Mouse (Mus musculus): ENCODE measurements around the gene Cutal. TPM values are rescaled to one million over a fixed set of nuclear protein-coding genes. Genes with fewer than 3 reads are reported as not detected.

Cutal gene
- polyA plus RNA-seq, 1 experiment from 2014 or later = 0.06 TPM

- no peak for DNase-seq (ENCODE audit: low spot score)
- H3K4me3 ChIP-seq = no peak overlapping the region
- 83% methylated on average over 17 of the region's 17 CpGs for WGBS
- H3K4me1 ChIP-seq = 0 out of 2 replicates have a peak, but pooled peaks cover 9% of the 10 kb centered on the region
- H3K9me3 ChIP-seq (replicated peaks) = no peaks in the 10 kb centered on the region
- no peak overlapping the region for H3K27ac ChIP-seq
- no peaks in the 10 kb centered on the region for H3K36me3 ChIP-seq
- H3K27me3 ChIP-seq (ENCODE audit: low read depth, poor library complexity, severe bottlenecking) = peaks cover 8% of the 10 kb centered on the region
Measured at GRCm38 (mm10) chr2:34896821-34897460, 22.7 kb downstream of the Cutal start.

GRCm38 (mm10) chr2:34897820-34898219 lies 23.6 kb downstream of the Cutal start:
- DNase-seq (ENCODE audit: low spot score) = peak; percentile 43
- no peak overlapping the region for H3K27ac ChIP-seq
- WGBS = 24% methylated on average over 10 of the region's 10 CpGs
- H3K4me1 ChIP-seq = 0 out of 2 replicates have a peak, but pooled peaks cover 9% of the 10 kb centered on the region
- H3K9me3 ChIP-seq (replicated peaks) = no peaks in the 10 kb centered on the region
- H3K36me3 ChIP-seq = no peaks in the 10 kb centered on the region
- peaks cover 8% of the 10 kb centered on the region for H3K27me3 ChIP-seq (ENCODE audit: low read depth, poor library complexity, severe bottlenecking)
- no peak overlapping the region for H3K4me3 ChIP-seq

- 82% methylated on average over 11 of the region's 11 CpGs for WGBS
- H3K4me1 ChIP-seq = peaks cover 18% of the 10 kb centered on the region
- peaks cover 8% of the 10 kb centered on the region for H3K27me3 ChIP-seq (ENCODE audit: low read depth, poor library complexity, severe bottlenecking)
- H3K27ac ChIP-seq = no peak overlapping the region
- H3K4me3 ChIP-seq = no peak overlapping the region
- DNase-seq (ENCODE audit: low spot score) = no peak
- H3K36me3 ChIP-seq = no peaks in the 10 kb centered on the region
- no peaks in the 10 kb centered on the region for H3K9me3 ChIP-seq (replicated peaks)
Measured at GRCm38 (mm10) chr2:34899682-34900081, 25.5 kb downstream of the Cutal start.

- 78% methylated on average over 1 of the region's 1 CpGs for WGBS
- H3K4me3 ChIP-seq = no peak overlapping the region
- peaks cover 8% of the 10 kb centered on the region for H3K27me3 ChIP-seq (ENCODE audit: low read depth, poor library complexity, severe bottlenecking)
- no peak for DNase-seq (ENCODE audit: low spot score)
- no peaks in the 10 kb centered on the region for H3K9me3 ChIP-seq (replicated peaks)
- no peaks in the 10 kb centered on the region for H3K36me3 ChIP-seq
- no peak overlapping the region for H3K27ac ChIP-seq
- peaks cover 26% of the 10 kb centered on the region for H3K4me1 ChIP-seq
Measured at GRCm38 (mm10) chr2:34900412-34900811, 26.2 kb downstream of the Cutal start.

GRCm38 (mm10) chr2:34901726-34902125 lies 27.5 kb downstream of the Cutal start:
- H3K4me1 ChIP-seq = peaks cover 25% of the 10 kb centered on the region
- 72% methylated on average over 4 of the region's 4 CpGs for WGBS
- H3K27ac ChIP-seq = no peak overlapping the region
- no peak for DNase-seq (ENCODE audit: low spot score)
- no peak overlapping the region for H3K4me3 ChIP-seq
- no peaks in the 10 kb centered on the region for H3K9me3 ChIP-seq (replicated peaks)
- H3K27me3 ChIP-seq (ENCODE audit: low read depth, poor library complexity, severe bottlenecking) = peaks cover 14% of the 10 kb centered on the region
- no peaks in the 10 kb centered on the region for H3K36me3 ChIP-seq

- no peak overlapping the region for H3K27ac ChIP-seq
- no peaks in the 10 kb centered on the region for H3K36me3 ChIP-seq
- WGBS = 89% methylated on average over 6 of the region's 6 CpGs
- H3K4me1 ChIP-seq = peaks cover 21% of the 10 kb centered on the region
- no peaks in the 10 kb centered on the region for H3K9me3 ChIP-seq (replicated peaks)
- no peak overlapping the region for H3K4me3 ChIP-seq
- H3K27me3 ChIP-seq (ENCODE audit: low read depth, poor library complexity, severe bottlenecking) = peaks cover 16% of the 10 kb centered on the region
- DNase-seq (ENCODE audit: low spot score) = no peak
Measured at GRCm38 (mm10) chr2:34902731-34903130, 28.5 kb downstream of the Cutal start.

GRCm38 (mm10) chr2:34903191-34903590 lies 29.0 kb downstream of the Cutal start:
- WGBS = 87% methylated on average over 7 of the region's 7 CpGs
- H3K9me3 ChIP-seq (replicated peaks) = no peaks in the 10 kb centered on the region
- no peak overlapping the region for H3K27ac ChIP-seq
- H3K27me3 ChIP-seq (ENCODE audit: low read depth, poor library complexity, severe bottlenecking) = peaks cover 21% of the 10 kb centered on the region
- no peaks in the 10 kb centered on the region for H3K36me3 ChIP-seq
- no peak for DNase-seq (ENCODE audit: low spot score)
- H3K4me3 ChIP-seq = no peak overlapping the region
- H3K4me1 ChIP-seq = peaks cover 18% of the 10 kb centered on the region

GRCm38 (mm10) chr2:34903652-34904405 lies 29.6 kb downstream of the Cutal start:
- Histone ChIP-seq H3K9me3 (replicated peaks) (no peaks in the 10 kb centered on the region), H3K27ac (no peak overlapping the region), H3K4me1 (peaks cover 18% of the 10 kb centered on the region), H3K4me3 (no peak overlapping the region), H3K36me3 (no peaks in the 10 kb centered on the region), H3K27me3 (ENCODE audit: low read depth, poor library complexity, severe bottlenecking) (peaks cover 24% of the 10 kb centered on the region)
- 82% methylated on average over 4 of the region's 4 CpGs for WGBS
- DNase-seq (ENCODE audit: low spot score) = no peak

GRCm38 (mm10) chr2:34904849-34905542 lies 30.8 kb downstream of the Cutal start:
- Histone ChIP-seq H3K36me3 (no peaks in the 10 kb centered on the region), H3K9me3 (replicated peaks) (no peaks in the 10 kb centered on the region), H3K27ac (no peak overlapping the region), H3K4me1 (peaks cover 18% of the 10 kb centered on the region), H3K4me3 (peak overlapping the region; percentile 43), H3K27me3 (ENCODE audit: low read depth, poor library complexity, severe bottlenecking) (peaks cover 36% of the 10 kb centered on the region)
- under 1% methylated on average over 34 of the region's 34 CpGs for WGBS
- DNase-seq (ENCODE audit: low spot score) = peak; percentile 94

- Histone ChIP-seq H3K27me3 (ENCODE audit: low read depth, poor library complexity, severe bottlenecking) (peaks cover 50% of the 10 kb centered on the region), H3K9me3 (replicated peaks) (no peaks in the 10 kb centered on the region), H3K36me3 (no peaks in the 10 kb centered on the region), H3K4me3 (no peak overlapping the region), H3K4me1 (peaks cover 18% of the 10 kb centered on the region), H3K27ac (no peak overlapping the region)
- 51% methylated on average over 6 of the region's 6 CpGs for WGBS
- no peak for DNase-seq (ENCODE audit: low spot score)
Measured at GRCm38 (mm10) chr2:34906426-34906825, 32.2 kb downstream of the Cutal start.

GRCm38 (mm10) chr2:34906861-34907604 lies 32.8 kb downstream of the Cutal start:
- H3K4me1 ChIP-seq = peaks cover 18% of the 10 kb centered on the region
- no peaks in the 10 kb centered on the region for H3K36me3 ChIP-seq
- peaks cover 56% of the 10 kb centered on the region for H3K27me3 ChIP-seq (ENCODE audit: low read depth, poor library complexity, severe bottlenecking)
- H3K27ac ChIP-seq = no peak overlapping the region
- whole genome bisulfite sequencing = 57% methylated on average over 12 of the region's 12 CpGs
- no peak for DNase-seq (ENCODE audit: low spot score)
- no peak overlapping the region for H3K4me3 ChIP-seq
- H3K9me3 ChIP-seq (replicated peaks) = no peaks in the 10 kb centered on the region

- 88% methylated on average over 4 of the region's 4 CpGs for WGBS
- Histone ChIP-seq H3K36me3 (no peaks in the 10 kb centered on the region), H3K4me1 (peaks cover 29% of the 10 kb centered on the region), H3K9me3 (replicated peaks) (no peaks in the 10 kb centered on the region), H3K27ac (no peak overlapping the region), H3K4me3 (no peak overlapping the region), H3K27me3 (ENCODE audit: low read depth, poor library complexity, severe bottlenecking) (peaks cover 83% of the 10 kb centered on the region)
- DNase-seq (ENCODE audit: low spot score) = no peak
Measured at GRCm38 (mm10) chr2:34909719-34910118, 35.5 kb downstream of the Cutal start.
